Mouse (Mus musculus) gastrocnemius, postnatal 25 days (tissue): ENCODE data around the gene Zbtb42. TPM values are rescaled to one million over a fixed set of nuclear protein-coding genes. Genes with fewer than 3 reads are reported as not detected.

ENCODE experiments used
- DNase-seq: peaks from one replicate; pipeline ENCODE4 v3.0.0; 2022
- total RNA-seq, 2 experiments: library from RNA; stranded (reverse); gene quantifications; 1 replicate in 1 of 2; 2 replicates in 1 of 2; pipeline ENCODE4 v1.2.3; 2021

Zbtb42 gene
- total RNA-seq, 2 experiments from 2014 or later = 1.2 to 1.9 TPM

GRCm38 (mm10) chr12:112661851-112662250, 16.8 kb upstream of the Zbtb42 start:
- DNase-seq = no peak

GRCm38 (mm10) chr12:112663303-112663702, 15.3 kb upstream of the Zbtb42 start:
- no peak for DNase-seq

GRCm38 (mm10) chr12:112663716-112664115, 14.9 kb upstream of the Zbtb42 start:
- DNase-seq = no peak

GRCm38 (mm10) chr12:112664124-112664523, 14.5 kb upstream of the Zbtb42 start:
- no peak for DNase-seq

- no peak for DNase-seq
These were observed 14.0 kb upstream of the Zbtb42 start for GRCm38 (mm10) chr12:112664656-112665055.

GRCm38 (mm10) chr12:112665445-112665844, 13.2 kb upstream of the Zbtb42 start:
- DNase-seq = no peak

GRCm38 (mm10) chr12:112665881-112666544, 12.6 kb upstream of the Zbtb42 start:
- DNase-seq = no peak

- DNase-seq = peak; percentile 67
These were observed 10.9 kb upstream of the Zbtb42 start for GRCm38 (mm10) chr12:112667619-112668297.

GRCm38 (mm10) chr12:112670718-112671393, 7.8 kb upstream of the Zbtb42 start:
- DNase-seq = peak; percentile 82

- DNase-seq = no peak
These were observed 6.7 kb upstream of the Zbtb42 start for GRCm38 (mm10) chr12:112671891-112672290.

GRCm38 (mm10) chr12:112672744-112673575, 5.7 kb upstream of the Zbtb42 start:
- DNase-seq = peak; percentile 46

- peak; percentile 47 for DNase-seq
These were observed 5.0 kb upstream of the Zbtb42 start for GRCm38 (mm10) chr12:112673576-112674091.

- DNase-seq = peak; percentile 53
These were observed 4.3 kb upstream of the Zbtb42 start, which contains the start of gene Akt1 for GRCm38 (mm10) chr12:112674132-112675011. Gene Akt1 (minus strand): TSS chr12:112674884.

- DNase-seq = peak; percentile 55
These were observed 3.2 kb upstream of the Zbtb42 start for GRCm38 (mm10) chr12:112675245-112676035.

- no peak for DNase-seq
These were observed 1.6 kb upstream of the Zbtb42 start for GRCm38 (mm10) chr12:112677076-112677475.

GRCm38 (mm10) chr12:112677943-112678554, 579 bp upstream of the Zbtb42 start:
- no peak for DNase-seq

- no peak for DNase-seq
These were observed 684 bp downstream of the Zbtb42 start for GRCm38 (mm10) chr12:112679027-112679996.

- no peak for DNase-seq
These were observed 4.7 kb downstream of the Zbtb42 start for GRCm38 (mm10) chr12:112683351-112683750.
